Mouse (Mus musculus) ES-Bruce4 (cell line): ENCODE results near the gene Ocrl.

Experiments used
- CTCF ChIP-seq: IDR thresholded peaks from one replicate; pipeline ENCODE4 v1.8.1; 2011; ENCODE audit warnings: low read depth, low read length
- EP300 ChIP-seq: IDR thresholded peaks from 2 replicates; pipeline ENCODE4 v1.6.1; 2011; ENCODE audit warnings: low read depth, low read length; ENCODE audit not compliant: insufficient read depth
- POLR2A ChIP-seq: IDR thresholded peaks from one replicate; pipeline ENCODE4 v1.8.1; 2011; ENCODE audit warnings: low read length; ENCODE audit not compliant: insufficient read depth

DNA sequence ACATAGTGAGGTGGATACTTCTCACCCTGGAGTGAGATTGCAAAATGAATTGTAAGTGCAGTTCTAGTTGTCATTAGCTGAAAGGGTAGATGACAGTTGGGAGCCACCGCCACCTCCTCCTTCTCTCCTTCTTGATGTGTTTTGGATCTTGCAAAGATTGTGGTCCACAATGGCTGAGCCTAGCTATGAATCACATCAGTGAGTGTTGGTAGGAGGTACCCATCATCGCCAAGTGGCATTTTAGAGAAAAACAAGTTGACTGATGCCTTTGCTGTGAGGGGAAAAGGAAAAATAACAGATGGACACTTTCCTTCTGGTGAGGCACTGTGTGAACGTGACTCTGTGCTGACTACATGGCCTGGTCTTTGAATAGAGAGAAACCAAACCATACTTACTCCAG lies 50.4 kb downstream of the Ocrl start:
- TF ChIP-seq CTCF (no peak), POLR2A (no peak), EP300 (no peak)
